Mouse (Mus musculus): ENCODE data around the gene Thtpa. TPM values are rescaled to one million over a fixed set of nuclear protein-coding genes. Genes with fewer than 3 reads are reported as not detected.

Thtpa gene
- polyA plus RNA-seq (2015; fragmentation: Nextera tagmentation; extraction: Ambion mirVana): 20.2 and 21.3 TPM in 2 replicates

DNA sequence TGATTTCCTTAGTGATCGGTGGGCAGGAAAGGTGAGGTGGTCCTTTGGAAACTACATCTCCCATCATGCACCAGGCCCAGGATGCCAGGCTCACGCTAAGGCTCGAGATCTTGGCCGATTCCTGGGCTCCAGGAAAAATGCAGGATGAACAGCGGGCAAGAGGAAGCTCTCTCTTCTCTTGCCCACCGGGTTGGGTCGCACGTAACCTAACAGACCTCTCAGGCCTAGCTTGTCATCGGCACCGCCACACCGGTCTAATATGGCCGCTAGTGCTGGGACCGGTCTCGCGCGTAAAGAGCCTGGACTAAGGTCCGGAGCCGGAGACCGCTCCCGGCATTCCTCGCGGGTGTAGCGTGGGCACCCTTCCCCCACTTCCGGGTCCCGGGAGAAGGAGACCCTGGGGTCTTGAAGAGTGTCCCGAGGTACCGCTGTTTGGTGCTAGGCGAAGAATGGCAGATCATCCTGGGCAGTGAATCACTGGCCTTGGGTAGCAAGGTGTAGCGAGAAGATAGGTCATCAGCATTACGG is at the start of gene Thtpa:
Gene Thtpa, plus strand, starts transcription at position 81 of the 528 bp plus-strand sequence.
- Histone ChIP-seq H3K4me3 (peak within 1 kb of the TSS; percentile 74), H3K4me1 (peaks cover 29% of the 10 kb centered on the region), H3K4me2 (peak within 1 kb of the TSS; percentile 80), H3K9me3 (no peaks in the 10 kb centered on the region), H3K36me3 (peaks cover 26% of the 10 kb centered on the region), H3K27me3 (no peaks in the 10 kb centered on the region), H3K27ac (peak within 1 kb of the TSS; percentile 83), H3K9ac (peak within 1 kb of the TSS; percentile 56)
- ATAC-seq (ENCODE audit: insufficient number of reproducible peaks, low FRiP score, low TSS enrichment, low read depth): peak; percentile 67
- WGBS: under 1% methylated on average over 30 of the region's 30 CpGs

- Histone ChIP-seq H3K36me3 (no peaks in the 10 kb centered on the region), H3K4me1 (0 out of 2 replicates have a peak, but pooled peaks cover 4% of the 10 kb centered on the region), H3K4me2 (no peak overlapping the region), H3K27ac (no peak overlapping the region), H3K27me3 (no peaks in the 10 kb centered on the region), H3K9ac (no peak overlapping the region), H3K4me3 (no peak overlapping the region), H3K9me3 (no peaks in the 10 kb centered on the region)
- WGBS: 81% methylated on average over 2 of the region's 2 CpGs
- no peak for ATAC-seq (ENCODE audit: insufficient number of reproducible peaks, low FRiP score, low TSS enrichment, low read depth)
Measured at GRCm38 (mm10) chr14:55047971-55048531, 46.5 kb upstream of the Thtpa start.

GRCm38 (mm10) chr14:55052496-55052895 is 42.1 kb upstream of the Thtpa start:
- no peaks in the 10 kb centered on the region for H3K9me3 ChIP-seq
- no peaks in the 10 kb centered on the region for H3K36me3 ChIP-seq
- WGBS: 69% methylated on average over 9 of the region's 9 CpGs
- H3K4me3 ChIP-seq: no peak overlapping the region
- H3K4me2 ChIP-seq: no peak overlapping the region
- H3K27ac ChIP-seq: no peak overlapping the region
- no peaks in the 10 kb centered on the region for H3K27me3 ChIP-seq
- H3K9ac ChIP-seq: no peak overlapping the region
- H3K4me1 ChIP-seq: peaks cover 16% of the 10 kb centered on the region; the same call in 1 of the 2 replicates
- ATAC-seq (ENCODE audit: insufficient number of reproducible peaks, low FRiP score, low TSS enrichment, low read depth): no peak

DNA sequence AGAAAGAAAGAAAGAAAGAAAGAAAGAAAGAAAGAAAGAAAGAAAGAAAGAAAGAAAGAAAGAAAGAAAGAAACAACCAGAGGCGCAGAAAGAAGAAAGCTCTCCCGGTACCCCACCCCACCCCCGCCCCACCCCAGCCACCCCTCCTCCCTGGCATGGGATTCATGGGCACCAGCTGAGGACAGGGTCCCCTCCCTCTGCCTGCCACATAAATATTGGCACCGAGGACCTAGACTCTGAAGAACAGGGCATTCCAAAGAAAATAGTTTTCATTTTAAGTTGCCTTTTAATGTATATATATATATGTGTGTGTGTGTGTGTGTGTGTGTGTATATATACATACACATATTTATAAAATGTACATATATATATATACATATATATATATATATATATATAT is 41.5 kb upstream of the Thtpa start:
- Histone ChIP-seq H3K4me1 (peaks cover 16% of the 10 kb centered on the region; the same call in 1 of the 2 replicates), H3K27me3 (no peaks in the 10 kb centered on the region), H3K9me3 (no peaks in the 10 kb centered on the region), H3K27ac (no peak overlapping the region), H3K9ac (no peak overlapping the region), H3K4me3 (no peak overlapping the region), H3K4me2 (no peak overlapping the region), H3K36me3 (no peaks in the 10 kb centered on the region)
- ATAC-seq (ENCODE audit: insufficient number of reproducible peaks, low FRiP score, low TSS enrichment, low read depth): no peak
- 65% methylated on average over 4 of the region's 4 CpGs for WGBS

DNA sequence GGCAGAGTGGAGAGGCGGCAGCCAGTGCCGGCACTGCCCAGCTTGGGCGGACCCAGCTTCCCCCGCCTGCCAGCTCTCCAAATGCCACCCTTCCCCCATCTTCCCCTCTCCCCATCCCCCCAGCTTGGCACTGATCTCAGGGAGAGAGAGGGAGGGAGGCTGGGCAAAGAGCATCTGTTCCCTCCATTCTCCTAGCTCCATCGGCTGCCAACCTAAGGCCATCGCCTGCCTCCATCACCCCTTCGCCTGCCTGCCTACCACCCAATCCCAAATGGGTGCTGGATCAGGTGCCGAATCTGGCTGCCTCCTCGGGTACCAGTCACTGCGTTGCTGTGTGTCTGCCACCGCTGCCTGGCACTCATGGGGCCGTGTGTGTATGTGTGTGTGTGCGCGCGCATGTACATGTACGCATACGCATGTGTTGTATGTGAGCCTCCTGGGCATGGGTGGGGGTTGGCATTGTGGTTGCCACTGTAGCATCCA is 40.8 kb upstream of the Thtpa start:
- no peak for ATAC-seq (ENCODE audit: insufficient number of reproducible peaks, low FRiP score, low TSS enrichment, low read depth)

DNA sequence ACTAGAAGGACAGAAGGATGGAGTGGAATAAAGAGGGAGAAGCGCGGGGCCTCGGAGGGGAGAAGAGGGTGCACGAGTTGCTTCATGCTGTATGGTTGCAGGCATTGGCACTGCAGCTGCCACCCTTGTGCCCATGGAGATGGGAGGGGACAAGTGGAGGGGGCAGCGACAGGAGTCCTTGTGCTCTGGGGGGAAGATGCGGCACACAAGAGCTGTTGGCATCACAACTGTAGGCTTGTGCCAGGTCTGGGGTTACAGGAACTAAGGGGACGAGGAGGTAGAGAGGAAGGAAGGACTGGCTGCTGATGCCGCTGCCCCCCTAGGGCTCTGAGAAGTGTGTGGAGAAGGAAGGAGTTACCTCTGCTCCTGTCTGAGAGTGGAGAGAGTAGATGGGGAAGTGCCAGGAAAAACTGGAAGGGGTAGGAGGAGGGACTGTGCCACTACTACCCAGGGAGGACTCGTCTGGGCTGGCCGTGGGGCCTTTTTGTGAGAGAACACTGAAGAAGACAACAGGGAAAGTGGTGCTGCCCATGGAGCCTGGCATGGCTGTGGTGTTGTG is 40.3 kb upstream of the Thtpa start:
- no peak for ATAC-seq (ENCODE audit: insufficient number of reproducible peaks, low FRiP score, low TSS enrichment, low read depth)
- 82% methylated on average over 10 of the region's 10 CpGs for WGBS

More for the DNA sequence above, 40.8 kb upstream of the Thtpa start:
- no peak overlapping the region for H3K4me3 ChIP-seq
- peaks cover 16% of the 10 kb centered on the region; the same call in 1 of the 2 replicates for H3K4me1 ChIP-seq
- no peak overlapping the region for H3K9ac ChIP-seq
- WGBS: 77% methylated on average over 17 of the region's 17 CpGs
- H3K27me3 ChIP-seq: no peaks in the 10 kb centered on the region
- no peak overlapping the region for H3K27ac ChIP-seq
- no peaks in the 10 kb centered on the region for H3K36me3 ChIP-seq
- no peaks in the 10 kb centered on the region for H3K9me3 ChIP-seq
- H3K4me2 ChIP-seq: no peak overlapping the region

GRCm38 (mm10) chr14:55055167-55055834 is 39.3 kb upstream of the Thtpa start:
- no peaks in the 10 kb centered on the region for H3K27me3 ChIP-seq
- H3K36me3 ChIP-seq: no peaks in the 10 kb centered on the region
- no peak overlapping the region for H3K4me3 ChIP-seq
- WGBS: 61% methylated on average over 11 of the region's 11 CpGs
- H3K9ac ChIP-seq: no peak overlapping the region
- no peak overlapping the region for H3K27ac ChIP-seq
- H3K4me2 ChIP-seq: no peak overlapping the region
- H3K4me1 ChIP-seq: peaks cover 16% of the 10 kb centered on the region; the same call in 1 of the 2 replicates
- ATAC-seq (ENCODE audit: insufficient number of reproducible peaks, low FRiP score, low TSS enrichment, low read depth): peak; percentile 35; the same call in 1 of the 2 replicates
- no peaks in the 10 kb centered on the region for H3K9me3 ChIP-seq

More for the DNA sequence above, 40.3 kb upstream of the Thtpa start:
- H3K4me1 ChIP-seq: peaks cover 16% of the 10 kb centered on the region; the same call in 1 of the 2 replicates
- H3K4me2 ChIP-seq: no peak overlapping the region
- 0 out of 2 replicates have a peak overlapping the region, but pooled peaks have one; percentile 17 for H3K27ac ChIP-seq
- H3K36me3 ChIP-seq: no peaks in the 10 kb centered on the region
- no peak overlapping the region for H3K4me3 ChIP-seq
- H3K27me3 ChIP-seq: no peaks in the 10 kb centered on the region
- H3K9ac ChIP-seq: no peak overlapping the region
- H3K9me3 ChIP-seq: no peaks in the 10 kb centered on the region

DNA sequence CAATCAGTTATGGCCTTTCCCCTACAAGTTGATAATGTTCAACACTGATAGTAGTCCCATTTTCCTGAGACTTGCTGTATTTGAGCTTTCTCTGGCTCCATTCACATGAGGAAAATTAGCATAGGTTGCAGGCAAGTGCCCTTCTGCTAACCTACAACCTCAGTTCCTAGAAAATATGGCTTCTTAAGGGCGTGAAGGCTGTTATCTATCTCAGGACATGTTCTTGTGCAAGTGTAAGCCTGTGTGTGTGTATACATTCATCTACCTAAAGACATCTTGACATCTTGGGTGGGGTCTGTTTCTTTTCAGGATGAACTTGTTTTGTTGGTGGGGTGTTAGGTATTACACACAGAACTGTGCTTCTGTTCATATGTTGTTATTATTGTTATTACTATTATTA is 35.6 kb upstream of the Thtpa start:
- H3K27ac ChIP-seq: no peak overlapping the region
- 71% methylated on average over 1 of the region's 1 CpGs for WGBS
- no peak overlapping the region for H3K9ac ChIP-seq
- no peaks in the 10 kb centered on the region for H3K9me3 ChIP-seq
- peaks cover 2% of the 10 kb centered on the region; the same call in 1 of the 2 replicates for H3K36me3 ChIP-seq
- no peaks in the 10 kb centered on the region; the same call in 1 of the 2 replicates for H3K27me3 ChIP-seq
- no peak overlapping the region for H3K4me3 ChIP-seq
- H3K4me1 ChIP-seq: peaks cover 34% of the 10 kb centered on the region
- H3K4me2 ChIP-seq: no peak overlapping the region
- ATAC-seq (ENCODE audit: insufficient number of reproducible peaks, low FRiP score, low TSS enrichment, low read depth): no peak

- Histone ChIP-seq H3K27ac (no peak overlapping the region), H3K4me1 (peaks cover 30% of the 10 kb centered on the region), H3K9ac (no peak overlapping the region), H3K9me3 (no peaks in the 10 kb centered on the region), H3K27me3 (no peaks in the 10 kb centered on the region; the same call in 1 of the 2 replicates), H3K4me3 (no peak overlapping the region), H3K4me2 (no peak overlapping the region), H3K36me3 (peaks cover 5% of the 10 kb centered on the region; the same call in 1 of the 2 replicates)
- WGBS: 78% methylated on average over 5 of the region's 5 CpGs
- no peak for ATAC-seq (ENCODE audit: insufficient number of reproducible peaks, low FRiP score, low TSS enrichment, low read depth)
Measured at GRCm38 (mm10) chr14:55059931-55060330, 34.7 kb upstream of the Thtpa start.

- Histone ChIP-seq H3K9ac (no peak overlapping the region), H3K36me3 (peaks cover 16% of the 10 kb centered on the region), H3K4me3 (no peak overlapping the region), H3K4me1 (peaks cover 32% of the 10 kb centered on the region), H3K4me2 (no peak overlapping the region), H3K27ac (0 out of 2 replicates have a peak overlapping the region, but pooled peaks have one; percentile 8), H3K27me3 (no peaks in the 10 kb centered on the region; the same call in 1 of the 2 replicates), H3K9me3 (no peaks in the 10 kb centered on the region)
- WGBS: 34% methylated on average over 7 of the region's 7 CpGs
- ATAC-seq (ENCODE audit: insufficient number of reproducible peaks, low FRiP score, low TSS enrichment, low read depth): no peak
Measured at GRCm38 (mm10) chr14:55061845-55062244, 32.7 kb upstream of the Thtpa start.

DNA sequence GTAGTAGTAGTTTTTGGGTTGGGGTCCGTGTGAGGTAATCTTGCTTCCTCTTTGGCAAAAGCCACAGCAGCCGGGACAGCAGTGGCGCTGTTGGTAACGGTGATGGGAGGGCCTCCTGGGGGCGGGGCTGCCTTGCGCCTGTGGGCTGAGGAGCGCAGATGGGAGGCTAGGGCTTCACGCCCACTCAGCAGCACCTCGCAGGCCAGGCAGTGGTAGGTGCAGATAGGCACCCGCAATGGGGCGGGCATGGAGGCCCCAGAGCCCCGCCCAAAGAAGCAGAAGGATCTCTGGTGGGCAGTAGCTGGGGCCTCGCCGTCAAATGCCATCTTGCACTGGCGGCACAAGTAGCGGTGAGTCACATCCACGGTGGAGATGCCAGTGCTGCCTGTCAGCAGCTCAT is 32.0 kb upstream of the Thtpa start:
- H3K27me3 ChIP-seq: no peaks in the 10 kb centered on the region; the same call in 1 of the 2 replicates
- H3K9me3 ChIP-seq: no peaks in the 10 kb centered on the region
- peaks cover 20% of the 10 kb centered on the region for H3K36me3 ChIP-seq
- peaks cover 32% of the 10 kb centered on the region for H3K4me1 ChIP-seq
- 9% methylated on average over 17 of the region's 17 CpGs for WGBS
- no peak for ATAC-seq (ENCODE audit: insufficient number of reproducible peaks, low FRiP score, low TSS enrichment, low read depth)
- H3K9ac ChIP-seq: no peak overlapping the region
- no peak overlapping the region for H3K27ac ChIP-seq
- peak overlapping the region; percentile 37 for H3K4me2 ChIP-seq
- H3K4me3 ChIP-seq: peak overlapping the region; percentile 20
